Comparison of ENCODE assay signal across 8 mouse cellular contexts in genomic region chr5:65478224-65478623, GRCm38 (mm10). TPM values are rescaled to one million over a fixed set of nuclear protein-coding genes. Genes with fewer than 3 reads are reported as not detected.
DNase-seq lines count a peak whose midpoint lies in the region; ATAC-seq lines count a peak whose summit lies in the region.

No protein-coding gene starts in this region.

- H3K9me3 ChIP-seq in heart, embryonic 16.5 days (replicated peaks; ENCODE audit: control insufficient read depth, low read length): no peaks in the 10 kb centered on the region
- H3K9me3 ChIP-seq in heart, embryonic 11.5 days (replicated peaks; ENCODE audit: control insufficient read depth, low read length): no peaks in the 10 kb centered on the region
- no peaks in the 10 kb centered on the region for H3K9me3 ChIP-seq in forebrain, embryonic 10.5 days

- peak; percentile 48 for DNase-seq in urinary bladder, postnatal 14 days (ENCODE audit: low spot score)
- no peak for DNase-seq in urinary bladder, adult 2 months (ENCODE audit: low spot score)
- peak; percentile 41 for DNase-seq in heart, postnatal 4 days
- DNase-seq in frontal cortex, postnatal 10 days (ENCODE audit: low spot score in 2 of 2): no peak
- DNase-seq in forebrain, embryonic 10.5 days (ENCODE audit: extremely low spot score, low spot score): no peak
- DNase-seq in layer of hippocampus, postnatal 14 days (ENCODE audit: low spot score in 2 of 2): no peak

- H3K4me1 ChIP-seq in heart, embryonic 16.5 days (ENCODE audit: control insufficient read depth, insufficient read depth, low read length): peaks cover 19% of the 10 kb centered on the region
- peaks cover 13% of the 10 kb centered on the region for H3K4me1 ChIP-seq in heart, embryonic 11.5 days (ENCODE audit: control insufficient read depth, insufficient read depth, low read length)
- H3K4me1 ChIP-seq in forebrain, embryonic 10.5 days: no peaks in the 10 kb centered on the region

- H3K27ac ChIP-seq in heart, embryonic 16.5 days (ENCODE audit: low read length): no peak overlapping the region; the same call in 1 of the 2 replicates
- no peak overlapping the region for H3K27ac ChIP-seq in heart, embryonic 11.5 days (ENCODE audit: low read depth, low read length)
- H3K27ac ChIP-seq in forebrain, embryonic 10.5 days: no peak overlapping the region

- H3K4me3 ChIP-seq in heart, embryonic 16.5 days (ENCODE audit: low read length): no peak overlapping the region
- no peak overlapping the region for H3K4me3 ChIP-seq in heart, embryonic 11.5 days (ENCODE audit: low read depth, low read length)
- H3K4me3 ChIP-seq in forebrain, embryonic 10.5 days: no peak overlapping the region

- no peaks in the 10 kb centered on the region for H3K36me3 ChIP-seq in heart, embryonic 16.5 days (ENCODE audit: control insufficient read depth, insufficient read depth)
- no peaks in the 10 kb centered on the region for H3K36me3 ChIP-seq in heart, embryonic 11.5 days (ENCODE audit: control insufficient read depth, insufficient read depth, low read length)
- H3K36me3 ChIP-seq in forebrain, embryonic 10.5 days (replicated peaks): no peaks in the 10 kb centered on the region

- WGBS in heart, embryonic 16.5 days: 66% methylated on average over 4 of the region's 4 CpGs
- 72% methylated on average over 4 of the region's 4 CpGs for WGBS in heart, embryonic 11.5 days (ENCODE audit: insufficient replicate concordance)
- WGBS in forebrain, embryonic 10.5 days: 74% methylated on average over 4 of the region's 4 CpGs

- no peak overlapping the region for H3K4me2 ChIP-seq in heart, embryonic 16.5 days (ENCODE audit: low read depth, low read length)
- no peak overlapping the region for H3K4me2 ChIP-seq in heart, embryonic 11.5 days

- ATAC-seq in heart, embryonic 16.5 days (replicated peaks; ENCODE audit: extremely low read depth, insufficient read depth, low FRiP score): 0 out of 2 replicates have a peak, but pooled peaks have one; percentile 25
- ATAC-seq in heart, embryonic 11.5 days (replicated peaks; ENCODE audit: insufficient number of reproducible peaks, low FRiP score, low TSS enrichment): no peak

- H3K9ac ChIP-seq in heart, embryonic 16.5 days (ENCODE audit: low read length): no peak overlapping the region
- H3K9ac ChIP-seq in heart, embryonic 11.5 days (ENCODE audit: low read depth, low read length): no peak overlapping the region

- H3K27me3 ChIP-seq in heart, embryonic 16.5 days (ENCODE audit: control insufficient read depth, insufficient read depth, low read length): no peaks in the 10 kb centered on the region
- H3K27me3 ChIP-seq in heart, embryonic 11.5 days (ENCODE audit: control insufficient read depth, insufficient read depth, low read length): no peaks in the 10 kb centered on the region
- no peaks in the 10 kb centered on the region for H3K27me3 ChIP-seq in forebrain, embryonic 10.5 days (ENCODE audit: poor library complexity, severe bottlenecking)

RNA-seq across cellular contexts. Expression of gene Gm43552, which starts 14.4 kb away (rescaled TPM):
- polyA plus RNA-seq in heart, embryonic 16.5 days (2015; fragmentation: Nextera tagmentation; extraction: Ambion mirVana): 0.91 and 2.3 TPM in 2 replicates
- not detected in 2 replicates for polyA plus RNA-seq in heart, embryonic 11.5 days (2014; fragmentation: Nextera tagmentation; extraction: Ambion mirVana)
- 0.34 TPM in 1 of 2 replicates, not detected in the other for polyA plus RNA-seq in urinary bladder, adult 2 months (2012; rRNA removed)
- 1 to 10 TPM in 1 of 2 experiments, not detected in 1; 3.5 TPM for total RNA-seq in heart, postnatal 4 days (2021)
- not detected in 2 replicates for polyA plus RNA-seq in forebrain, embryonic 10.5 days (2016; fragmentation: Nextera tagmentation; extraction: Ambion mirVana)
- total RNA-seq in layer of hippocampus, postnatal 14 days (2021): not detected

RNA-seq across cellular contexts. Expression of gene Ugdh, which starts 42.5 kb away (rescaled TPM):
- 58.9 and 65.3 TPM in 2 replicates for polyA plus RNA-seq in heart, embryonic 16.5 days (2015; fragmentation: Nextera tagmentation; extraction: Ambion mirVana)
- polyA plus RNA-seq in heart, embryonic 11.5 days (2014; fragmentation: Nextera tagmentation; extraction: Ambion mirVana): 91.0 and 94.9 TPM in 2 replicates
- polyA plus RNA-seq in urinary bladder, adult 2 months (2012; rRNA removed): 232 and 283 TPM in 2 replicates
- total RNA-seq in heart, postnatal 4 days (2021): 10 to 100 TPM; 41.4 to 45.2 TPM
- 62.9 and 64.5 TPM in 2 replicates for polyA plus RNA-seq in forebrain, embryonic 10.5 days (2016; fragmentation: Nextera tagmentation; extraction: Ambion mirVana)
- 10 to 100 TPM; 24.1 to 30.9 TPM for total RNA-seq in layer of hippocampus, postnatal 14 days (2021)

RNA-seq across cellular contexts. Expression of gene Smim14, which starts 58.8 kb away (rescaled TPM):
- polyA plus RNA-seq in heart, embryonic 16.5 days (2015; fragmentation: Nextera tagmentation; extraction: Ambion mirVana): 116 and 141 TPM in 2 replicates
- polyA plus RNA-seq in heart, embryonic 11.5 days (2014; fragmentation: Nextera tagmentation; extraction: Ambion mirVana): 92.0 and 108 TPM in 2 replicates
- 259 and 310 TPM in 2 replicates for polyA plus RNA-seq in urinary bladder, adult 2 months (2012; rRNA removed)
- 10 to 100 TPM; 89.6 to 89.9 TPM for total RNA-seq in heart, postnatal 4 days (2021)
- 50.2 and 50.8 TPM in 2 replicates for polyA plus RNA-seq in forebrain, embryonic 10.5 days (2016; fragmentation: Nextera tagmentation; extraction: Ambion mirVana)
- 100 to 1,000 TPM; 150 to 155 TPM for total RNA-seq in layer of hippocampus, postnatal 14 days (2021)

RNA-seq across cellular contexts. Expression of gene Ube2k, which starts 58.8 kb away (rescaled TPM):
- 117 and 132 TPM in 2 replicates for polyA plus RNA-seq in heart, embryonic 16.5 days (2015; fragmentation: Nextera tagmentation; extraction: Ambion mirVana)
- polyA plus RNA-seq in heart, embryonic 11.5 days (2014; fragmentation: Nextera tagmentation; extraction: Ambion mirVana): 114 and 120 TPM in 2 replicates
- polyA plus RNA-seq in urinary bladder, adult 2 months (2012; rRNA removed): 72.3 and 74.4 TPM in 2 replicates
- total RNA-seq in heart, postnatal 4 days (2021): 10 to 100 TPM; 84.6 to 87.0 TPM
- 200 and 207 TPM in 2 replicates for polyA plus RNA-seq in forebrain, embryonic 10.5 days (2016; fragmentation: Nextera tagmentation; extraction: Ambion mirVana)
- 100 to 1,000 TPM; 130 to 137 TPM for total RNA-seq in layer of hippocampus, postnatal 14 days (2021)

Comparison
In these comparisons a context has a peak if more than half of its experiments do, and no peak if none do; other contexts are left out.
1. DNase-seq: peak in urinary bladder, postnatal 14 days (single experiment) and heart, postnatal 4 days (single experiment); none in urinary bladder, adult 2 months (single experiment), frontal cortex, postnatal 10 days (0 of 2), forebrain, embryonic 10.5 days (single experiment) and layer of hippocampus, postnatal 14 days (0 of 2).